Mouse (Mus musculus): ENCODE measurements around the gene Nkx1-1.

- no peak for TF ChIP-seq EP300 (IDR thresholded peaks at IDR 0.05; ENCODE audit: insufficient read depth, low read depth, low read length)
- no peak for TF ChIP-seq CTCF (IDR thresholded peaks at IDR 0.05)
Measured at GRCm38 (mm10) chr5:33435941-33436340, 2.2 kb upstream of the Nkx1-1 start.
